Mouse (Mus musculus): Measurements from ENCODE around the gene Ncor2.

DNA sequence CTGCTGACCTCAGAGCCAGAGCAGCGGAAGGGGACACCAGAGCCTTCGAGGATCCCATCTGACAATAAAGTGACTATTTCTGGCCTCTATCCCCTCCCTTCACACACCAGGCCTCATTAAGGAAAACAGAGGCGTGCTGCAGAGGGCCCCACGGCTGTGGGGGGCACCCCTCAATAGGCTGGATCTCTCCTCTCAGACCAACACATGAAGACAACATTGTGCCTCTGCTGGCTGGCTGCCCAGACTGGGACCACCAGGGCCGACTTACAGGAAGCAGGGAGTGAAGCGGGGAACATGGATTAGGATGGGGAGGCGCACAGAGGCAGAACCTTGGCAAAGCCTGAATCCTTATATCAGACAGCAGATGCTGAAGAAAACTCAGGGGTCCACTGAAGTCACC lies 76.1 kb downstream of the Ncor2 start:
- TF ChIP-seq POLR2A (IDR thresholded peaks at IDR 0.05; ENCODE audit: low read depth, low read length) (no peak), CTCF (IDR thresholded peaks at IDR 0.05; ENCODE audit: extremely low read depth, insufficient read length, insufficient replicate concordance, low read depth, low read length) (no peak)
